20 mouse cellular contexts compared by ENCODE assay signal in the genomic region with DNA sequence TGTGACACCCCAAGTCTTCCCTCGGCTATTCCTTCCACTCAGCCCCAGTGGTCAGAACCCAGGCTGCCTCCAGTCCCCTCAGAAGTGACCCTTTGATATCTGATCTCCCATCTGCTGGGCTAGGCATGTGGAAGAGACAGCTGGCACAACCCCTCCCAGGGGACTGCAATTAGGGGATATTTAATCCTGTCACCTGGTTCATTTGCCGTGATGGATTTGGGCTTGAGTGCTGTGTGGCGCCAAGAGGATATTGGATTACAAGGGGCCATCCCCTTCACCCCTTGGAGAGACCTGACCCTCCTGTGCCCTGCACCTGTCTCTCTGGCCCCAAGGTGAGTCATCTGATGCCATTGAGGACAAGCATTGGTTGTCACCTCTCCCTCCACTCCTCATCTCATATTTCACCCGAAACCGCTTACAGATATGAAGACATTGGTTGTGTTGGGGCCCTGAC. TPM values are rescaled to one million over a fixed set of nuclear protein-coding genes. Genes with fewer than 3 reads are reported as not detected.
A peak's percentile ranks its signal among the peaks of the same experiment; 100 is the strongest.
DNase-seq lines count a peak whose midpoint lies in the region; ATAC-seq and TF ChIP-seq lines count a peak whose summit lies in the region.
"Had no signal": no experiment of that assay in that cellular context is flagged by ENCODE, and none has a peak within 500 bp of the region (broad histone marks: within the 10 kb centered on the region; RNA-seq: fewer than 3 reads in every experiment).

Gene Gm4791 (plus strand): TSS at position 404 of the 454 bp plus-strand sequence.

- H3K4me1 ChIP-seq in kidney, postnatal 0 days (replicated peaks; ENCODE audit: insufficient read depth, low read length) = no peaks in the 10 kb centered on the region
- peaks cover 7% of the 10 kb centered on the region for H3K4me1 ChIP-seq in neural tube, embryonic 12.5 days
- H3K4me1 ChIP-seq: forebrain, embryonic 15.5 days had no signal

- H3K27me3 ChIP-seq in kidney, postnatal 0 days (ENCODE audit: insufficient read depth, low read length) = no peaks in the 10 kb centered on the region
- H3K27me3 ChIP-seq in neural tube, embryonic 12.5 days (replicated peaks) = no peaks in the 10 kb centered on the region
- H3K27me3 ChIP-seq: CH12.LX; forebrain, embryonic 15.5 days had no signal

- H3K4me2 ChIP-seq in kidney, postnatal 0 days (ENCODE audit: low read length) = no peak within 1 kb of the TSS
- no peak within 1 kb of the TSS for H3K4me2 ChIP-seq in neural tube, embryonic 12.5 days (replicated peaks)
- H3K4me2 ChIP-seq: forebrain, embryonic 15.5 days had no signal

- 13% methylated on average over 5 of the region's 5 CpGs for WGBS in kidney, postnatal 0 days
- 25% methylated on average over 5 of the region's 5 CpGs for WGBS in neural tube, embryonic 12.5 days

- peak; percentile 81 for DNase-seq in kidney, postnatal 0 days (ENCODE audit: low spot score)
- DNase-seq in kidney, adult 9 months = no peak
- DNase-seq in embryo, embryonic 11.5 days (ENCODE audit: low read depth, low spot score) = peak; percentile 30
- DNase-seq in forelimb bud, embryonic 11.5 days (ENCODE audit: low read depth, low spot score) = peak; percentile 48
- DNase-seq in gastrocnemius, postnatal 4 days (ENCODE audit: low spot score in 2 of 2) = no peak
- no peak for DNase-seq in frontal cortex, postnatal 14 days (ENCODE audit: low spot score in 2 of 2)
- DNase-seq: adrenal gland, adult 8-10 months; gastrocnemius, postnatal 25 days; liver, postnatal 0 days had no signal

- no peaks in the 10 kb centered on the region for H3K9me3 ChIP-seq in kidney, postnatal 0 days (replicated peaks; ENCODE audit: low read length)
- H3K9me3 ChIP-seq in neural tube, embryonic 12.5 days = no peaks in the 10 kb centered on the region
- H3K9me3 ChIP-seq: forebrain, embryonic 15.5 days had no signal

- no peak within 1 kb of the TSS for H3K4me3 ChIP-seq in kidney, postnatal 0 days (replicated peaks; ENCODE audit: low read depth, low read length)
- no peak within 1 kb of the TSS for H3K4me3 ChIP-seq in neural tube, embryonic 12.5 days
- H3K4me3 ChIP-seq: forebrain, embryonic 15.5 days had no signal

- H3K36me3 ChIP-seq in kidney, postnatal 0 days (ENCODE audit: insufficient read depth, low read length) = no peaks in the 10 kb centered on the region
- no peaks in the 10 kb centered on the region for H3K36me3 ChIP-seq in neural tube, embryonic 12.5 days
- H3K36me3 ChIP-seq: forebrain, embryonic 15.5 days had no signal

- no peak within 1 kb of the TSS for H3K9ac ChIP-seq in kidney, postnatal 0 days (ENCODE audit: low read depth, low read length)
- no peak within 1 kb of the TSS for H3K9ac ChIP-seq in neural tube, embryonic 12.5 days
- H3K9ac ChIP-seq: forebrain, embryonic 15.5 days; liver, postnatal 0 days had no signal

- ATAC-seq in kidney, postnatal 0 days (replicated peaks; ENCODE audit: low FRiP score, low read depth) = no peak; the same call in 1 of the 2 replicates
- 0 out of 2 replicates have a peak, but pooled peaks have one; percentile 17 for ATAC-seq in neural tube, embryonic 12.5 days (ENCODE audit: low FRiP score, low read depth)
- ATAC-seq: forebrain, embryonic 15.5 days; intestine, embryonic 16.5 days; liver, postnatal 0 days; Patski had no signal

- no peak within 1 kb of the TSS for H3K27ac ChIP-seq in kidney, postnatal 0 days
- H3K27ac ChIP-seq in neural tube, embryonic 12.5 days = no peak within 1 kb of the TSS
- H3K27ac ChIP-seq: forebrain, embryonic 15.5 days; macrophage had no signal

- no peak for TF ChIP-seq CTCF in kidney, postnatal 0 days (IDR thresholded peaks at IDR 0.05; ENCODE audit: low read depth)

RNA-seq across cellular contexts. Expression of gene Gm4791, which starts in this region (rescaled TPM):
- not detected in 2 replicates for polyA plus RNA-seq in kidney, postnatal 0 days (2015; fragmentation: Nextera tagmentation; extraction: Ambion mirVana)
- polyA plus RNA-seq in neural tube, embryonic 12.5 days (2016; fragmentation: Nextera tagmentation; extraction: Ambion mirVana) = not detected in 2 replicates
- total RNA-seq in gastrocnemius, postnatal 4 days (2021) = not detected
- total RNA-seq: adrenal gland, adult 8-10 months; CH12.LX; gastrocnemius, postnatal 25 days; layer of hippocampus, adult 8-10 months; left cerebral cortex, postnatal 14 days had no signal
- polyA plus RNA-seq: cortical plate, adult 2 months; forebrain, embryonic 15.5 days; heart, postnatal 0 days; intestine, embryonic 16.5 days; liver, postnatal 0 days; macrophage; Patski; spleen, adult 2 months had no signal

Comparison
In these comparisons a context has a peak if more than half of its experiments do, and no peak if none do; other contexts are left out.
1. Peak in DNase-seq in kidney, postnatal 0 days; RNA of the gene not detected or under 1 TPM.
2. Peak in ATAC-seq in neural tube, embryonic 12.5 days; RNA of the gene not detected or under 1 TPM.
3. DNase-seq: peak in embryo, embryonic 11.5 days (single experiment) and forelimb bud, embryonic 11.5 days (single experiment); none in kidney, adult 9 months (single experiment), gastrocnemius, postnatal 4 days (0 of 2) and frontal cortex, postnatal 14 days (0 of 2).